Comparison of ENCODE assay signal across 10 mouse cellular contexts in the genomic region with DNA sequence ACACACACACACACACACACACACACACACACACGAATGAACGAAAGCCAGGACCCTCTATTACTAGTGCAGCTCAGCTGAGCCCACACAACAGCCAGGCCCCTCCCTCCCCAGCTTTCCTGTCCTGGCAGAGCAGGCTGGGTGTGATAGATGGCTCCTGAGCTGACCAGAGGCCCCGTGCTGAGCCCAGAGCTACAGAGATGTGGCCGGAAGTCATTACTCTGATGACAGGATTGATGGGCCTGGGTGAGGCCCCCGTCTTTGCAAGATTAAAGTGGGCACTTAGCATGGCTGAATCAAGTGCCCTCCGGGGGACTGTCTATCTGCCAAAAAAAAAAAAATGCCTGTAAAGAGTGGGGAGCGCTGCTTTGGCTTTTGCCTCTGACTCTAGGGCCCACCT. TPM values are rescaled to one million over a fixed set of nuclear protein-coding genes. Genes with fewer than 3 reads are reported as not detected.
A peak's percentile ranks its signal among the peaks of the same experiment; 100 is the strongest.
DNase-seq lines count a peak whose midpoint lies in the region; ATAC-seq and TF ChIP-seq lines count a peak whose summit lies in the region.
"Had no signal": no experiment of that assay in that cellular context is flagged by ENCODE, and none has a peak within 500 bp of the region (broad histone marks: within the 10 kb centered on the region; RNA-seq: fewer than 3 reads in every experiment).

No protein-coding gene starts in this region.

- no peak for TF ChIP-seq CTCF in hindbrain, postnatal 0 days (IDR thresholded peaks at IDR 0.05; ENCODE audit: low read depth)

- H3K4me1 ChIP-seq in liver, embryonic 11.5 days (replicated peaks; ENCODE audit: control insufficient read depth, insufficient read depth, low read length) = no peaks in the 10 kb centered on the region; the same call in 1 of the 2 replicates
- 0 out of 2 replicates have a peak, but pooled peaks cover 3% of the 10 kb centered on the region for H3K4me1 ChIP-seq in liver, embryonic 12.5 days
- H3K4me1 ChIP-seq in hindbrain, postnatal 0 days (ENCODE audit: insufficient read depth, low read length) = peaks cover 22% of the 10 kb centered on the region
- peaks cover 48% of the 10 kb centered on the region for H3K4me1 ChIP-seq in neural tube, embryonic 13.5 days (replicated peaks)

- DNase-seq in liver, embryonic 11.5 days (ENCODE audit: low spot score) = no peak
- peak; percentile 68 for DNase-seq in embryo, embryonic 9.5 days (ENCODE audit: extremely low spot score)
- DNase-seq in hindbrain, postnatal 0 days (ENCODE audit: low spot score) = peak; percentile 68
- DNase-seq in cerebellum, adult 18-20 months = no peak
- DNase-seq in layer of hippocampus, adult 11-12 months (ENCODE audit: low spot score) = no peak
- DNase-seq in cerebellum, adult 11 months = no peak
- DNase-seq: thymus, postnatal 14 days had no signal

- H3K9me3 ChIP-seq in liver, embryonic 11.5 days (ENCODE audit: control insufficient read depth, low read length) = no peaks in the 10 kb centered on the region
- H3K9me3 ChIP-seq in liver, embryonic 12.5 days (replicated peaks) = no peaks in the 10 kb centered on the region
- H3K9me3 ChIP-seq in hindbrain, postnatal 0 days (ENCODE audit: low read length) = no peaks in the 10 kb centered on the region
- H3K9me3 ChIP-seq in neural tube, embryonic 13.5 days = no peaks in the 10 kb centered on the region

- H3K4me3 ChIP-seq in liver, embryonic 11.5 days (ENCODE audit: low read depth, low read length) = no peak overlapping the region
- no peak overlapping the region for H3K4me3 ChIP-seq in liver, embryonic 12.5 days
- no peak overlapping the region for H3K4me3 ChIP-seq in hindbrain, postnatal 0 days (ENCODE audit: low read length)
- H3K4me3 ChIP-seq in neural tube, embryonic 13.5 days = no peak overlapping the region

- no peaks in the 10 kb centered on the region for H3K36me3 ChIP-seq in liver, embryonic 11.5 days (ENCODE audit: control insufficient read depth, insufficient read depth, low read length)
- no peaks in the 10 kb centered on the region for H3K36me3 ChIP-seq in liver, embryonic 12.5 days
- no peaks in the 10 kb centered on the region for H3K36me3 ChIP-seq in hindbrain, postnatal 0 days (ENCODE audit: insufficient read depth, low read length)
- no peaks in the 10 kb centered on the region for H3K36me3 ChIP-seq in neural tube, embryonic 13.5 days

- no peak overlapping the region for H3K27ac ChIP-seq in liver, embryonic 11.5 days (ENCODE audit: low read depth, low read length)
- H3K27ac ChIP-seq in liver, embryonic 12.5 days = no peak overlapping the region
- peak overlapping the region; percentile 75; the same call in 1 of the 2 replicates for H3K27ac ChIP-seq in hindbrain, postnatal 0 days
- H3K27ac ChIP-seq in neural tube, embryonic 13.5 days (replicated peaks) = peak overlapping the region; percentile 83

- peaks cover 12% of the 10 kb centered on the region for H3K27me3 ChIP-seq in liver, embryonic 11.5 days (replicated peaks; ENCODE audit: control insufficient read depth, insufficient read depth, low read length)
- peaks cover 36% of the 10 kb centered on the region for H3K27me3 ChIP-seq in liver, embryonic 12.5 days (replicated peaks)
- no peaks in the 10 kb centered on the region for H3K27me3 ChIP-seq in hindbrain, postnatal 0 days (ENCODE audit: insufficient read depth, low read length)
- peaks cover 28% of the 10 kb centered on the region for H3K27me3 ChIP-seq in neural tube, embryonic 13.5 days

- no peak overlapping the region for H3K4me2 ChIP-seq in liver, embryonic 11.5 days
- no peak overlapping the region for H3K4me2 ChIP-seq in liver, embryonic 12.5 days
- H3K4me2 ChIP-seq in hindbrain, postnatal 0 days (ENCODE audit: low read depth, low read length) = no peak overlapping the region
- peak overlapping the region; percentile 13; the same call in 1 of the 2 replicates for H3K4me2 ChIP-seq in neural tube, embryonic 13.5 days

- 26% methylated on average over 7 of the region's 7 CpGs for WGBS in liver, embryonic 11.5 days
- WGBS in liver, embryonic 12.5 days (ENCODE audit: insufficient replicate concordance) = 19% methylated on average over 7 of the region's 7 CpGs
- WGBS in hindbrain, postnatal 0 days = 10% methylated on average over 7 of the region's 7 CpGs
- WGBS in neural tube, embryonic 13.5 days = 0% methylated on average over 7 of the region's 7 CpGs

- ATAC-seq in liver, embryonic 11.5 days (replicated peaks; ENCODE audit: low FRiP score) = 0 out of 2 replicates have a peak, but pooled peaks have one; percentile 23
- ATAC-seq in liver, embryonic 12.5 days = no peak
- ATAC-seq in hindbrain, postnatal 0 days = peak; percentile 72
- peak; percentile 86 for ATAC-seq in neural tube, embryonic 13.5 days (ENCODE audit: low read depth)

- no peak overlapping the region for H3K9ac ChIP-seq in liver, embryonic 11.5 days (ENCODE audit: low read depth, low read length)
- no peak overlapping the region for H3K9ac ChIP-seq in liver, embryonic 12.5 days
- no peak overlapping the region for H3K9ac ChIP-seq in hindbrain, postnatal 0 days (replicated peaks; ENCODE audit: low read length)
- peak overlapping the region; percentile 41 for H3K9ac ChIP-seq in neural tube, embryonic 13.5 days

RNA-seq across cellular contexts. Expression of a gene that starts 30.2 kb away (rescaled TPM):
- not detected in 2 replicates for polyA plus RNA-seq in liver, embryonic 11.5 days (2014; fragmentation: Nextera tagmentation; extraction: Ambion mirVana)
- polyA plus RNA-seq in liver, embryonic 12.5 days (2016; fragmentation: Nextera tagmentation; extraction: Ambion mirVana) = not detected in 2 replicates
- 50.2 and 53.9 TPM in 2 replicates for total RNA-seq in hindbrain, postnatal 0 days (2014; rRNA removed)
- 44.9 and 45.2 TPM in 2 replicates for polyA plus RNA-seq in hindbrain, postnatal 0 days (2015; fragmentation: Nextera tagmentation; extraction: Ambion mirVana)
- 17.8 and 18.9 TPM in 2 replicates for polyA plus RNA-seq in neural tube, embryonic 13.5 days (2015; fragmentation: Nextera tagmentation; extraction: Ambion mirVana)
- polyA plus RNA-seq: liver, embryonic 16.5 days had no signal

Comparison
In these comparisons a context has a peak if more than half of its experiments do, and no peak if none do; other contexts are left out.
1. DNase-seq: peak in embryo, embryonic 9.5 days (single experiment) and hindbrain, postnatal 0 days (single experiment); none in liver, embryonic 11.5 days (single experiment), cerebellum, adult 18-20 months (0 of 2), layer of hippocampus, adult 11-12 months (single experiment) and cerebellum, adult 11 months (single experiment).
2. H3K27ac ChIP-seq: peak in hindbrain, postnatal 0 days (single experiment) and neural tube, embryonic 13.5 days (single experiment); none in liver, embryonic 11.5 days (single experiment) and liver, embryonic 12.5 days (single experiment).
3. RNA of a gene that starts 30.2 kb away (polyA plus RNA-seq): 44.9 to 45.2 TPM in hindbrain, postnatal 0 days and 17.8 to 18.9 TPM in neural tube, embryonic 13.5 days; not detected in liver, embryonic 11.5 days and not detected in liver, embryonic 12.5 days; every median in the first group is over 10 times any median in the second.